Comparison of ENCODE assay signal across 26 mouse cellular contexts in the genomic region with DNA sequence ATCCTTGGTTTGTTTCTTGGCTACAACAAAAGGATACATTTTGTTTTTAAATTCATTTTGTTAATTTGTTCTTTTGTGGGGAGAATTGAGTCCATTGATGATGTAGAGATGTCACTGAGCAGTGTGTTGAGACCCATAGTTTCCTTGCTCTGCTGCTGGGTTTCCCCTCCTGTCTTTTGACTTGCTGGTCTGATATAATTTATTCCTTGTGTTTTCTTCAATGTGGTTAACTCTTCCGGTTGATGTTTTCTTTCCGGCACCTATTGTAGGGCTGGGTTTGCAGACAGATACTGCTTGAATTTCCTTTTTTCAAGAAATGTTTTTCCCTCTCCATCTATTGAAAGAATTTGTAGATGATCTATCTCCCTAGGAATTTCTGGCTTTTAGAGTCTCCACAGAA. TPM values are rescaled to one million over a fixed set of nuclear protein-coding genes. Genes with fewer than 3 reads are reported as not detected.
"Had no signal": no experiment of that assay in that cellular context is flagged by ENCODE, and none has a peak within 500 bp of the region (broad histone marks: within the 10 kb centered on the region; RNA-seq: fewer than 3 reads in every experiment).

No protein-coding gene starts in this region.

- H3K9ac ChIP-seq: hindbrain, embryonic 12.5 days; hindbrain, embryonic 14.5 days; kidney, embryonic 15.5 days; limb, embryonic 13.5 days; limb, embryonic 15.5 days; liver, embryonic 12.5 days; liver, embryonic 14.5 days had no signal

- ATAC-seq: hindbrain, embryonic 16.5 days; intestine, embryonic 16.5 days; liver, embryonic 12.5 days had no signal

- H3K4me3 ChIP-seq: gastrocnemius, adult 2 months; heart, adult 2 months; hindbrain, embryonic 10.5 days; hindbrain, embryonic 12.5 days; kidney, embryonic 15.5 days; limb, embryonic 13.5 days; limb, embryonic 15.5 days; liver, embryonic 12.5 days had no signal

- H3K27me3 ChIP-seq: hindbrain, embryonic 12.5 days; kidney, embryonic 15.5 days; limb, embryonic 13.5 days; limb, embryonic 15.5 days; liver, embryonic 12.5 days had no signal

- H3K27ac ChIP-seq: gastrocnemius, adult 2 months; heart, adult 2 months; hindbrain, embryonic 10.5 days; hindbrain, embryonic 12.5 days; hindbrain, embryonic 14.5 days; kidney, embryonic 15.5 days; kidney, postnatal 0 days; limb, embryonic 13.5 days; limb, embryonic 15.5 days; liver, embryonic 12.5 days; liver, embryonic 14.5 days had no signal

- H3K36me3 ChIP-seq: hindbrain, embryonic 12.5 days; limb, embryonic 13.5 days; limb, embryonic 15.5 days had no signal

- DNase-seq: gastrocnemius, adult 2 months; gastrocnemius, postnatal 10 days; gastrocnemius, postnatal 25 days; heart, adult 2 months; heart, postnatal 10 days; heart, postnatal 4 days; kidney, adult 11 months; kidney, adult 2 months; kidney, adult 9 months; kidney, postnatal 14 days; kidney, postnatal 36 days; layer of hippocampus, adult 9-11 months; left cerebral cortex, postnatal 4 days had no signal

- H3K4me2 ChIP-seq: heart, embryonic 11.5 days; hindbrain, embryonic 12.5 days; hindbrain, embryonic 14.5 days; kidney, embryonic 15.5 days; limb, embryonic 13.5 days; limb, embryonic 15.5 days; liver, embryonic 12.5 days had no signal

- H3K4me1 ChIP-seq: hindbrain, embryonic 10.5 days; hindbrain, embryonic 12.5 days; kidney, embryonic 15.5 days; limb, embryonic 13.5 days; limb, embryonic 15.5 days; liver, embryonic 12.5 days had no signal

- H3K9me3 ChIP-seq: hindbrain, embryonic 10.5 days; hindbrain, embryonic 12.5 days; kidney, embryonic 15.5 days; limb, embryonic 15.5 days; liver, embryonic 12.5 days had no signal

RNA-seq across cellular contexts. Expression of a gene that starts 20.8 kb away (rescaled TPM):
- total RNA-seq: granulocyte monocyte progenitor cell, adult 5-6 weeks had no signal
